Mouse (Mus musculus): ENCODE data around the gene Ebf4.

DNA sequence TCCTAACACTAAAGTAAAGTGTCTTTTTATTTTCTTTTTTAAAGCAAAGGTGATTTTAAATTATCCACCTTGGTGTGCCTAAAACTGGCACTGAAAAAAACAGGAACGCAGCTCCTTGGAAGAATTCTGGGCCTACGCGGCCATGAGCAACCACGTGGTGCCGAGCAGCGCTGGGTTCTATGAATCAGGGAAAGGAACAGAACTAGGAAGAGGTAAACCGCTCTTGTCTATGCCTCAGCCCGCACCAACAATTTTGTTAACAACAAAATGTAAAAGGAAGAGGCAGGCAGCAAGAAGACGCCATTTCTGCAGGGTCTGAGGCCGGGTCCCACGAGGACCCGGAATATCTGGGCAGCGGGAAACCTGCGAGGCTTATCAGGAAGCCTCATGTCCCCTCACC is 21.2 kb upstream of the Ebf4 start:
- TF ChIP-seq CTCF (IDR thresholded peaks at IDR 0.05; ENCODE audit: insufficient read depth, low read depth, low read length), result no peak
- no peak for TF ChIP-seq POLR2A (IDR thresholded peaks at IDR 0.05; ENCODE audit: insufficient read depth, low read depth, low read length)
